Mouse (Mus musculus): Measurements from ENCODE around the gene Emp3.
"Not testable (repeated sequence)": the region's sequence is repeated elsewhere in the genome, so short reads cannot be mapped to it uniquely, and the experiment has no call there.

The Emp3 gene

GRCm38 (mm10) chr7:45915011-45915410, 6.2 kb downstream of the Emp3 start:
- DNase-seq: no peak

- DNase-seq: peak; percentile 23
Measured at GRCm38 (mm10) chr7:45914067-45914466, 7.1 kb downstream of the Emp3 start.

GRCm38 (mm10) chr7:45909145-45909544, 12.1 kb downstream of the Emp3 start:
- DNase-seq: no peak

- DNase-seq: no peak
Measured at GRCm38 (mm10) chr7:45908384-45908783, 12.8 kb downstream of the Emp3 start.

GRCm38 (mm10) chr7:45906622-45907021, 14.6 kb downstream of the Emp3 start:
- no peak for DNase-seq

GRCm38 (mm10) chr7:45902481-45903002, 18.7 kb downstream of the Emp3 start:
- DNase-seq: no peak

- DNase-seq: no peak
Measured at GRCm38 (mm10) chr7:45901562-45901961, 19.6 kb downstream of the Emp3 start.

- peak; percentile 65 for DNase-seq
Measured at GRCm38 (mm10) chr7:45898125-45898524, 23.1 kb downstream of the Emp3 start.

- DNase-seq: peak; percentile 62
Measured at GRCm38 (mm10) chr7:45897258-45897757, 23.9 kb downstream of the Emp3 start.

- DNase-seq: peak; percentile 95
Measured at GRCm38 (mm10) chr7:45896517-45897257, 24.5 kb downstream of the Emp3 start, which contains the start of the genes Syngr4 and Tmem143. Gene Syngr4, minus strand, starts transcription at chr7:45896714. Gene Tmem143, plus strand, starts transcription at chr7:45896941.

GRCm38 (mm10) chr7:45895931-45896516, 25.2 kb downstream of the Emp3 start:
- no peak for DNase-seq

GRCm38 (mm10) chr7:45892651-45893050, 28.6 kb downstream of the Emp3 start:
- no peak for DNase-seq

GRCm38 (mm10) chr7:45887246-45887645, 34.0 kb downstream of the Emp3 start:
- no peak for DNase-seq

- DNase-seq: no peak
Measured at GRCm38 (mm10) chr7:45881011-45881410, 40.2 kb downstream of the Emp3 start.

- DNase-seq: no peak
Measured at GRCm38 (mm10) chr7:45880531-45880930, 40.7 kb downstream of the Emp3 start.

GRCm38 (mm10) chr7:45878278-45878677, 42.9 kb downstream of the Emp3 start, which contains the start of gene Grin2d:
Gene Grin2d, minus strand, starts transcription at chr7:45878378.
- DNase-seq: not testable (repeated sequence)

- no peak for DNase-seq
Measured at GRCm38 (mm10) chr7:45876895-45877294, 44.3 kb downstream of the Emp3 start.

- DNase-seq: peak; percentile 65
Measured at GRCm38 (mm10) chr7:45873061-45873947, 47.9 kb downstream of the Emp3 start.

- peak; percentile 93 for DNase-seq
Measured at GRCm38 (mm10) chr7:45872624-45873023, 48.6 kb downstream of the Emp3 start, which contains the start of gene Kdelr1. Gene Kdelr1, plus strand, starts transcription at chr7:45872772.

GRCm38 (mm10) chr7:45870282-45871058, 50.7 kb downstream of the Emp3 start:
- DNase-seq: peak; percentile 27

GRCm38 (mm10) chr7:45869787-45870186, 51.4 kb downstream of the Emp3 start:
- DNase-seq: no peak

- DNase-seq: no peak
Measured at GRCm38 (mm10) chr7:45869107-45869670, 52.0 kb downstream of the Emp3 start.

Measured in thymus, postnatal 14 days (tissue).